ENCODE assay signal across 12 mouse cellular contexts in genomic region chr4:63725981-63726380, GRCm38 (mm10). TPM values are rescaled to one million over a fixed set of nuclear protein-coding genes. Genes with fewer than 3 reads are reported as not detected.
DNase-seq lines count a peak whose midpoint lies in the region; ATAC-seq lines count a peak whose summit lies in the region.
"Had no signal": no experiment of that assay in that cellular context is flagged by ENCODE, and none has a peak within 500 bp of the region (broad histone marks: within the 10 kb centered on the region; RNA-seq: fewer than 3 reads in every experiment).

No protein-coding gene starts in this region.

- DNase-seq in heart, adult 11 months: peak; percentile 55
- DNase-seq in heart, postnatal 4 days: no peak
- DNase-seq in adipocyte (ENCODE audit: low spot score): peak; percentile 78
- peak; percentile 59 for DNase-seq in lung, postnatal 25 days (ENCODE audit: low spot score)
- DNase-seq in yolk sac, embryonic 10.5 days (ENCODE audit: low spot score): no peak
- no peak for DNase-seq in MN1 (ENCODE audit: low spot score)
- DNase-seq: heart, adult 18-20 months; heart, postnatal 14 days had no signal

- ATAC-seq in granulocyte monocyte progenitor cell, adult 5-6 weeks (replicated peaks; ENCODE audit: poor library complexity, severe bottlenecking): peak; percentile 90
- ATAC-seq: CD4-positive, CD25-positive, alpha-beta regulatory T cell, adult 4 months had no signal

RNA-seq across cellular contexts. Expression of gene Tnfsf15, which starts 18.9 kb away (rescaled TPM):
- total RNA-seq in heart, postnatal 4 days (2021): under 1 TPM in 1 of 2 experiments, not detected in 1; 0.07 TPM
- 0.26 and 1.2 TPM in 2 replicates for total RNA-seq in granulocyte monocyte progenitor cell, adult 5-6 weeks (2014; fragmentation: Nextera tagmentation)
- 0.88 TPM in 1 of 2 replicates, not detected in the other for total RNA-seq in granulocyte monocyte progenitor cell, adult 5-6 weeks (2017)
- total RNA-seq: common myeloid progenitor, adult 5-6 weeks; heart, adult 18-20 months; heart, postnatal 14 days; monocyte, adult 5-6 weeks had no signal

Comparison
In these comparisons a context has a peak if more than half of its experiments do, and no peak if none do; other contexts are left out.
1. DNase-seq: peak in heart, adult 11 months (single experiment), adipocyte (single experiment) and lung, postnatal 25 days (single experiment); none in heart, postnatal 4 days (single experiment), yolk sac, embryonic 10.5 days (single experiment) and MN1 (single experiment).